Mouse (Mus musculus) heart, postnatal 25 days (tissue): ENCODE measurements around the gene Snx10. TPM values are rescaled to one million over a fixed set of nuclear protein-coding genes. Genes with fewer than 3 reads are reported as not detected.
A peak's percentile ranks its signal among the peaks of the same experiment; 100 is the strongest.

Source experiments
- DNase-seq: peaks from one replicate; pipeline ENCODE4 v3.0.0; 2022; ENCODE audit warnings: low spot score
- intact Hi-C: fragments of 180-260 bp; cut with DNase I; formaldehyde crosslinking; loops from one replicate; pipeline ENCODE4 v1.15.1; 2025
- total RNA-seq, 2 experiments: library from RNA; stranded (reverse); gene quantifications; 2 replicates each; pipeline ENCODE4 v1.2.3; 2021

The Snx10 gene
- total RNA-seq, 2 experiments from 2014 or later = 10.2 to 11.3 TPM

GRCm38 (mm10) chr6:51525001-51525400 lies 1.3 kb downstream of the Snx10 start:
- DNase-seq = no peak
- intact Hi-C loops = no loop called here

DNA sequence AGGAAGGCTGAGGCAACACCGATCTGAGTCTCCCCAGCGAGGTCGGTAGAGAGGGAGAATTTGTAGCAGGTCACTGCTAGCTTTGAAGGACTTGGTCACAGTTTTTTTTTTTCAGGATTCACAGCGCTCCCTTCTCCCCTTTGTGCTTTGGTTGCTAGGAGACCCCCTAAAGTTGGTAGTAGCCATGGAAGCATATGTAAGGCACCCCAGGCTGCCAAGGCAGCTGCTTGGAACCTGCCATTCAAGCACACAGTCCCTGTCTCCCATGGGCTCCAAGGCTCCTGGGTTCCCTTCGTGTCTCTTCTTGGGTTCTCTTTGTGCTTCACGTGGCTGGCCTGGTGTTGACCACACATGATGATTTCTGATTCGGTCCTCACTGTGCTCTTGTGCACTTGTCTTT lies 5.8 kb downstream of the Snx10 start:
- intact Hi-C loops = no loop called here
- no peak for DNase-seq

DNA sequence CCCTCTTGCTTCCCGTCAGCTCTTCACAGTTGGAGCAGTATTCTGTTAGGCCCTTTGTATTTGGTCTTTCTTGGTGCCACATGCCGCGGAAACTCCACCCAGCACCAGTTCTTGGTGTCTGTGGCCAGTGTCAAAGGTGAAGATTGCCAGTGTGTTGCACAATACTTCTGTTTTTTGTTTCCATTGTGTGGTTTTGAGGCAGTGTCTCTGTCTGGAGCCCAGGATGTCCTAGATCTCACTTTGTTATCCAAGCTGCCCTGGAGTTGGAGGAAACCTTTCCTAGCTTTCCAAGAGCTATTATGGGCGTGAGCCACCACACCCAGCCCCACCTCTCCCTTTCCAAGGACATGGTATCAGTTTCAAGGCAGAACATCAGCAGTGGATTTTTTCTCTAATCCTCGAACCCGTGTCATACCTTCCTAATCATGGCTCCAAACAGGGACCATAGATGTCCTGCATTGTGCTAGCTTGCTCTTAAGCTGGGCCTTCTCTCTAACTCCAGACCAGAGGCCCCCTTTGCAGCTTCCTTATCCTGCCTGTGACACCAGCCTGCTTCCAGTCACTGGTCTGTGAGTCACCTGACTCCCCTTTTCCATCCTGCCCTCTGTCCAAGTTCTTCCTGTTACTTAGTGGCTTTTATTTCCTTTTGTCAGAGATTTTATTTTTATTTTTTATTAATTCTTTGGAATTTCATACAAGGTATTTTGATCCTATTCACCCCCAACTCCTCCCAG lies 9.9 kb downstream of the Snx10 start:
- DNase-seq = no peak
- intact Hi-C loops = no loop called here

DNA sequence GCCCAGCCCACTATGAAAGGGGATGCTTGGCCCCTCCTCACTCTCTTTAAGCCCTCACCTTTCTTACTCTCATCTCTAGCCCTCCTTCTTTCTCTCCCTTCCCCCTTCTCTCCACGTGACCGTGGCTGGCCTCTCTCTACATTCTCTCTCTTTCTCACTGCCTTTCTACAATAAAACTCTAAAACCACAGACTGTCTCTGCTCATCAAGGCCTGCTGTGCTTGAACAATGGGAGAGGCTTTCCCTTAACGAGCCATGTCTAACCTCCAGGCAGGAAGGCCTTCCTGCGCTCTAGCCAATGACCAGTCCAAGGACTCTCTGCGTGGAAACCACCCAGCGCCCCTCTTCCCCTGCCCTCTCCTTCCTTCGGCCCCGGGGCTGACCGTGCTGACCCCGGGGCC lies 11.9 kb downstream of the Snx10 start:
- intact Hi-C loops = no loop called here
- DNase-seq = no peak

DNA sequence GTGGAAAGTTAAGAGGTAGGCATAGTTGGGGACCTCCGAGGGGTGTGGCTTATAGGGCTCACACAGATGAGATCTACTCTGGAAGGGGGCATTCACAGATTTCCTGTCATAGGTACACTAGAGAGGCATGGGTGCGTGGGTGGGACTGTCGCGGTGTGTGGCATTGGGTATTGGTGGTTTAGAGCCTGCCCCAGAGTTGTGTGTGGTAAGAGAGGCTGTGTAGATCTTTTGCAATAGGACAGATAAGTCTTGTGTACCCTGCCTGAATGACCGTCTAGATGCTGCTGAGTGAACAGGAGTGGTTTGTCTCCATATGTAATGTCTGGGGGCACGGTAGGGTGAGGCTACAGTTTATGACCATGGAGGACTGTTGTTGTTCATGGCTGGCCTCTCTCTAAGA lies 16.8 kb downstream of the Snx10 start:
- intact Hi-C loops = no loop called here
- DNase-seq = no peak

- intact Hi-C loops = no loop called here
- no peak for DNase-seq
Measured at GRCm38 (mm10) chr6:51541422-51541821, 17.7 kb downstream of the Snx10 start.

- intact Hi-C loops = loop anchor here (2.0 kb wide), 1 partner anchor 31 kb away; no protein-coding TSS in a partner anchor
- DNase-seq = no peak
Measured at GRCm38 (mm10) chr6:51542147-51542546, 18.4 kb downstream of the Snx10 start.

DNA sequence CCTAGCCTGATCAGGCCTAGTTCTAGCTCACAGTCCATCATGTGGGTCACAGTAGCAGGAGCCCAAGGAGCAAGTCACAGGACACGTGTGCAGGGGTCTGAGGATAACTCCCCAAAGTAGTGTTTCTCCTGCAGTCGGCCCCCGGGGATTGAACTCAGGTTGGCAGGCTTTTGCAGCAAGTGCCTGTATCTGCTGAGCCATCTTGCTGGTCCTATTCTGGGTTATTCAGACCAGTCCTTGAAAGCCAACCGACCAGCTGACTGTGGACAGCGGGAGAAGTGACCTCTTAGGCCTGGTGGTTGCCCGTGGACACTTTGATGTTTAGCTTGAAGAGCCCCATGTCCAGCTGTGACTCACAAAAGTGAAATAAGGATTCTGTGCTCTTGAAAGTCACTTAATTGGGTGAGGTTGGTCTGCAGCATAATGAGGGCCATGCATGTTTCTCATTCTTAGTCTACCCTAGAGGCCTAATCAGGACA lies 20.0 kb downstream of the Snx10 start:
- intact Hi-C loops = loop anchor here (2.0 kb wide), 1 partner anchor 33 kb away; no protein-coding TSS in a partner anchor
- DNase-seq = no peak

DNA sequence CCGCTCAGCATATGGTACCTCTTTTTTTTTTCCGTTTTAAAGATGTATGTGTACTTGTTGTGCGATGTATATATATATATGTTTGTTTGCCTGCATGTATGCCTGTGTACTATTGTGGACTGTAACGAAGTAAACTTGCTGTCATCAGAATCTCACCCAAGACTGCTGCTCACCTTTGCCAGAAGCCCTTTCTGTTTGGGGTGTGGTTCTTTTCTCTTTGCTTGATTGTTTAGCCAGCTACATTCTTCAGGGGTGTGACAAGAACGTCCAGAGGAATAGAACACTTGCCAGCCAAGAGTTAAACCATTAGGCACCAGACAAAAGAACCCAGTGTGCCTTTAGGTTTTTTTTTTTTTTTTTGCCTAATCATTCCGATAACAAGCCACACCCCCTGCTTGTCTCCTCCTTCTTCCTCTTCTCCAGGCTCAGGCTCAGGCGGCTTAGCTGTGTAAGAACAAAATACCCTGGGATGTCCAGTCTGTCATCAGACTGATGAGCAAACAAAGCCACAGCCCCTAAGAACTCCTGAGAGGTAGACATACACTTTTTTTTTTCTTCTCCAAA lies 20.5 kb downstream of the Snx10 start:
- peak; percentile 17 for DNase-seq
- intact Hi-C loops = no loop called here

DNA sequence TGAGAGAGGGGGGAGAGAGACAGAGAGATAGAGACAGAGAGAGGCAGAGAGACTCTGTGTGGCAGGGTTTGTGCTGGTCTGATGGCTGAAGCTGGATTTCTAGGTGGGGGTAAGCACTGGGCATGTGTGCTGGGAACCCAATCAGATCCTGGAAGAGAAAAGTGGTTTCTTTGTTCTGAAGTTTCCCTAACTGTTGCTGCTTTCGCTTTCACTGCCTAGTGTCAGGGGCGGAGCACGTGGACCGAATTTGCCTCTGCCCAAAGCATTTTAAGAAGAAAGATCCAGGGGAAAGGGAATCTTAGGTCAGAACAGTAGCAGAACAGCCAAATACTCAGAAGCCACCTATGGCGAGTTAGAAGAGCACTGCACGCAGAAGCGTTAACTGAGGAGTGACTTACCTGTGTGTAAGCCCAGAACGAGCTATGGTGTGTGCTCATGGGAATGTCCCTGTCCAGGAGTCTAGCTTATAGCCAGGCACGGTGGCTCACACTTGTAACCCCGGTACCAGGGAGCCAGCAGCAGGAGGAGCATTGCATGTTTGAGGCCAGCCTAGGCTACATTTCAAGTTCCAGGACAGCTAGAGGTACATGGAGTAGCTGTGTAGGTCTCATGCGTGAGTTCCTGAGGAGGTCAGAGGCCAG lies 21.6 kb downstream of the Snx10 start:
- intact Hi-C loops = no loop called here
- DNase-seq = peak; percentile 37

DNA sequence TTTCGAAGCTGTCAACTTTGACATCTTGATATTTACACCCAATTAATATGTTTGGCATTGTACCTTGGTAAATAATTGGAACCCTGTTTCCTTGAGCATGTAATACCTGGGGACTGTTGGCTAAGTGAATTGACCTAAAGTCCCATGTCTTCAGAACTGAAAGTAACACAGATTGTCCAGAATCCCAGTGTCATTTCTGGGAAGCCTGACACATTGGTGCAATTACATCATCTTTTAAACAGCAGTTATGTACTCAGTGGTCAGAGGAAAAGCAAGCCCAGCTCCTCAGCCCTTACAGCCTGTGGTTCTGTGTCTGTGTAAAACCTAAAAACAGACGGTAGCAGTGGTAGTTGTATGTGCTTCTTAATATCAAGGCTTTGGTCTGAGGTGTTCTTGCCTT lies 22.4 kb downstream of the Snx10 start:
- intact Hi-C loops = no loop called here
- DNase-seq = no peak

DNA sequence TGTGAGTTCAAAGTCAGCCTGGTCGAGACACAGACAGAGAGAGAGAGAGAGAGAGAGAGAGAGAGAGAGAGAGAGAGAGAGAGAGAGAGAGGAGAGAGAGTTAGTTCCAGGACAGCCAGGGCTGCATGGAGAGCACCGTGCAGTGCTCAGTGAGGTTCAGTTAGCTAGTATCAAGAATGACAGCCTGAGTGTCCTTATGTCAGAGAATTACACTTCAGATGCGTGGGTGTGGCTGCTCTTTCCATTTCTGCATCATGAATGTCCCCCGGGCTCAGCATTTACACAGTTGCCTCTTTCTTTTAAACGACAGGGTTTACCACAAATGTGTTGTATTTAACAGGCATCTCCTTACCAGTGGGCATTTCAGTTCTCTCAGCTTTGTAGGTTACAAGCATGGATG lies 25.1 kb downstream of the Snx10 start:
- intact Hi-C loops = no loop called here
- DNase-seq = no peak

- intact Hi-C loops = no loop called here
- DNase-seq = no peak
Measured at GRCm38 (mm10) chr6:51551267-51551802, 27.6 kb downstream of the Snx10 start.

DNA sequence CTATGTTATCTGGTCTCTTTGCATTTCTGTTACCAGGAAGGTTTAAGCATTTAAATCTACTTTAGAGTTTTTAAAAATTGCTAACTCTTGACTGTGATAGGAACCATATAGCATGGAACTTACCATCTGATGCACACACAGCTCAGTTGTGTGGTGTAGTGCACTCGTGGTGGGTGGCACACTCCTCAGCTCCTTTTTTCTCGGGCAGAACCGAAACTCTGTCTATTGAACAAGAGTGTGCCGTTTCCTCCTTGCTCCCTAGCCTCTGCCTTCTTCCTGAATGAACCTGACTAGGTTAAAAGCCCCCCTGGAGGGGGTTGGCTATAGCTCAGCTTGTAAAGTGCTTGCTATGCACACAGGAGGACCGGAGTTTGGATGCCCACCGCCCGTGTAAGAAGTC lies 32.9 kb downstream of the Snx10 start:
- intact Hi-C loops = no loop called here
- no peak for DNase-seq

DNA sequence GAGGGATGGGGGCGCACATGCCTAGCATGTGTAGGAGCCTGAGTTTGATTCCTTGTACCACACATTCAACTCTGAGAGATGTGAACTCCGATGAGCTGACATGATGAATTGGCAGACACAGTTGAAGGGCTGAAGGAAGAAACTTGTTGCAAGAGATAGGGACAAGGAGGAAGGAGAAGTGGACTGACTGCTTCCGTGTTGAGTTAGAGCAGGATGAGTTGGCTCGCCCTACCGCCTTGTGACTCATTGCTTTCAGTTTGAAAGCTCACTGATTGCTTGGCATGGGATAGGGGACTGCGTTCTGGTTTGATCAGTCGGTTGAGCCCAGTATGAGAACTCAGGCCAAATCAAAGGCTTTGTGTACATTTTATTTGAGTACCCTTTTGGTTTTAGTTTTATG lies 34.6 kb downstream of the Snx10 start:
- intact Hi-C loops = no loop called here
- no peak for DNase-seq

DNA sequence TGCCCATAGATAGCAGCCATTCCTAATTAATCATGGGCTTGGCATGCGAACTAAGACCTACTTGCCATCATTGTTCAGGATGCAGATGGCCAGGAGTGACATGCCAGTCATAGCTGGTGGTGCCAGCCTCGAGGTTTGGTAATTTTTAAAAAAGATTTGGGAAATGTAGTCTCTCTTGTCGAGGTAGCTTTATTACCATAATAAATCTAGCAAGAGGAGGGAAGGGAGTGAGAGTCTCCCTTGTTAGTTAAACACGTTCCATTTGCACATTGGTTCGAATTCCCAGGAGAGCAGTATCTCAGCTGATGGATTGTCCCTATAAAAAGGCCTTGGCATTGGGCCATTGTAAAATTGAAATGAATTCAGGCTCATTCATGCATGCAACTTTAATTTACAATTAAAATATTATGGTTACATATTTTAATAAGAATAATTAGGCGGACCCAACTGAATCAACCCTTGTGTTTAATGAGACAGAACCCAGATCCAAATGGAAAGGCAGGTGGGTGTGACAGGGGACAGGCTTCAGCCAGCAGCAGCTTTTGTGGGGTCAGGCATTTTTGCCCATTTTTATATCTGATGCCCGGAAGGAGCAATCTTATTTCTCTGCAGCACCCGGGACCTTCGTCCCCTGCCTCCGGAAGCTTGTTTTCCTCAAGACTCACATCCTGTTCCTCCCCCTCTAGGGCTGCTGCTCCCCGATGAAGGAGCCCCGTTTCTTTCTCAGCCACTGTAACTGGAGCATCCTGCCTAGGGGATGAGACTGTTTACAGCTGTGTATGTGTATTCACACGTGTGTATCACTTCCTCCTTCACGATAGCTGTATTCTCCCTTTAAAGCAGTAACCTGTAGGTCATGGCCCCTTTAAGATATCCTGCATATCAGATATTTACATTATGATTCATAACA lies 43.3 kb downstream of the Snx10 start:
- no peak for DNase-seq
- intact Hi-C loops = no loop called here

- intact Hi-C loops = no loop called here
- DNase-seq = no peak
Measured at GRCm38 (mm10) chr6:51569086-51569485, 45.4 kb downstream of the Snx10 start.

GRCm38 (mm10) chr6:51573136-51573535 lies 49.4 kb downstream of the Snx10 start:
- no peak for DNase-seq
- intact Hi-C loops = no loop called here

DNA sequence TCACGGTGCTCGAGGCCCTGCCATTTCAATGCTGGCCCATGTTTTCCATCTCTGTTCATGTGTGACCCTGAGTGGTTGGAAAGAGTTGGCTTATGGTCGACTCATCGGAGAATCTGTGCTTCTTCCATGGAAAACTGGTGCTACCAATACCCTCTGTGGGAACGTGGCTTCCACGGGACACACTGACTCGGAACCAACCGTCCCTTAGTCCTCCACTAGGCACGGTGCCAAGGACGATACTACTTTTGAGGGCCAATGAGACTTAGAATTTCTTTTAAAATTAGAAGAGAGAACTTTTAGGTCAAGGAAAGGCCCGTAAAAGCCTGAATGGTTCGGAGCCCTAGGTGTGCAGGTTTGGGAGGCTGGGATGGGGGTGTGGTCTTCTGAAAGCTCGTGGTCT lies 50.4 kb downstream of the Snx10 start:
- intact Hi-C loops = no loop called here
- DNase-seq = no peak

DNA sequence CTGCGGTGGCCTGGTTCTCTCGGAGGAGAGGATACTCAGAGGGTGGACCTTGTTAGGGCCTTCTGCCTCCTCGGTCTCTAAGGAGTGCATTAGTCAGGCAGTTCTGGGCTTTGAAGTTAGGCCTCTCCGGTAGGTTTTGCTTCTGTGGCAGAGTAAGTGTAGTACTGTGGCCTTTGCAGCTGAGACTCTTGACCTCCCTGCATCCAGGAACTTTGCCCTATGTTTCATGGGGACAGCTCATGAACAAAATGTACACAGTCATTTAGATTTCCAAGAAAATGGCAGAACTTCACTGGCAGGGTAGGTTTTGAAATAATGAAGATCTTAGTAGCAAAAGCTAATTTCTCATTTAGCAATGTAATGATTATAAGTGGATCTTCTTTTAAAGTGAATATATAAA lies 54.7 kb downstream of the Snx10 start:
- no peak for DNase-seq
- intact Hi-C loops = no loop called here
